Mouse (Mus musculus) lung, embryonic 15.5 days (tissue): ENCODE measurements around the gene BC048562. TPM values are rescaled to one million over a fixed set of nuclear protein-coding genes. Genes with fewer than 3 reads are reported as not detected.

Source experiments
- ATAC-seq: fragments of 200-750 bp; cut with Nextera tagmentation; 2 replicates; pipeline ENCODE4 v1.8.0; 2017; ENCODE audit warnings: moderate number of reproducible peaks, borderline replicate concordance; ENCODE audit not compliant: low FRiP score, low TSS enrichment; ENCODE audit errors: extremely low read depth
- H3K27ac ChIP-seq: fragments of 300-500 bp; sonication (generic); 2 replicates; pipeline ENCODE4 v1.5.1; 2015; ENCODE audit warnings: moderate library complexity, mild to moderate bottlenecking, inconsistent platforms
- H3K27me3 ChIP-seq: fragments of 300-500 bp; sonication (generic); 2 replicates; pipeline ENCODE4 v1.6.1; 2015; ENCODE audit warnings: inconsistent platforms
- H3K36me3 ChIP-seq: fragments of 300-500 bp; sonication (generic); 2 replicates; pipeline ENCODE4 v1.6.1; 2015; ENCODE audit warnings: inconsistent platforms
- H3K4me1 ChIP-seq: fragments of 300-500 bp; sonication (generic); 2 replicates; pipeline ENCODE4 v1.6.1; 2015; ENCODE audit warnings: inconsistent platforms
- H3K4me2 ChIP-seq: fragments of 300-500 bp; sonication (generic); 2 replicates; pipeline ENCODE4 v1.6.1; 2015; ENCODE audit warnings: inconsistent platforms, mild to moderate bottlenecking, moderate library complexity
- H3K4me3 ChIP-seq: fragments of 300-500 bp; sonication (generic); 2 replicates; pipeline ENCODE4 v1.5.1; 2015; ENCODE audit warnings: mild to moderate bottlenecking, inconsistent platforms
- H3K9ac ChIP-seq: fragments of 300-500 bp; sonication (generic); 2 replicates; pipeline ENCODE4 v1.6.1; 2015; ENCODE audit warnings: inconsistent platforms
- H3K9me3 ChIP-seq: fragments of 300-500 bp; sonication (generic); 2 replicates; pipeline ENCODE4 v1.6.1; 2016; ENCODE audit warnings: inconsistent platforms
- WGBS: fragments of 180-500 bp; shearing (Covaris S2); methylation state at CpG from one replicate; pipeline ENCODE4 v1.1.7; 2015; 5-methylcytosine and 5-hydroxymethylcytosine counted together
- polyA plus RNA-seq: library from polyadenylated mRNA; unstranded; fragments of >200 nt; fragmentation: Nextera tagmentation; extraction: Ambion mirVana; gene quantifications from 2 replicates; pipeline ENCODE4 v1.2.1, GENCODE M21; 2015

BC048562 gene
- polyA plus RNA-seq, 1 experiment from 2014 or later: not detected

GRCm38 (mm10) chr9:108483051-108483790 lies 46.9 kb downstream of the BC048562 start:
- Histone ChIP-seq H3K4me1 (peaks cover 18% of the 10 kb centered on the region), H3K27me3 (no peaks in the 10 kb centered on the region), H3K36me3 (peaks cover 69% of the 10 kb centered on the region), H3K9me3 (no peaks in the 10 kb centered on the region), H3K27ac (no peak overlapping the region), H3K4me3 (no peak overlapping the region), H3K4me2 (no peak overlapping the region), H3K9ac (no peak overlapping the region)
- 93% methylated on average over 18 of the region's 18 CpGs for WGBS
- ATAC-seq: no peak

- Histone ChIP-seq H3K4me3 (no peak overlapping the region), H3K27ac (no peak overlapping the region), H3K4me1 (peaks cover 16% of the 10 kb centered on the region), H3K9me3 (no peaks in the 10 kb centered on the region), H3K36me3 (peaks cover 77% of the 10 kb centered on the region), H3K27me3 (no peaks in the 10 kb centered on the region), H3K4me2 (no peak overlapping the region), H3K9ac (no peak overlapping the region)
- ATAC-seq: no peak
- WGBS: 90% methylated on average over 15 of the region's 15 CpGs
These were observed 47.7 kb downstream of the BC048562 start for GRCm38 (mm10) chr9:108484021-108484420.

GRCm38 (mm10) chr9:108485301-108485875 lies 49.1 kb downstream of the BC048562 start:
- 91% methylated on average over 19 of the region's 19 CpGs for WGBS
- Histone ChIP-seq H3K4me2 (no peak overlapping the region), H3K4me1 (peaks cover 14% of the 10 kb centered on the region), H3K36me3 (peaks cover 85% of the 10 kb centered on the region), H3K9ac (no peak overlapping the region), H3K9me3 (no peaks in the 10 kb centered on the region), H3K4me3 (no peak overlapping the region), H3K27ac (no peak overlapping the region), H3K27me3 (no peaks in the 10 kb centered on the region)
- ATAC-seq: no peak

GRCm38 (mm10) chr9:108486973-108487530 lies 50.8 kb downstream of the BC048562 start:
- Histone ChIP-seq H3K27ac (no peak overlapping the region), H3K4me3 (no peak overlapping the region), H3K9ac (no peak overlapping the region), H3K4me1 (peaks cover 17% of the 10 kb centered on the region), H3K4me2 (no peak overlapping the region), H3K36me3 (peaks cover 77% of the 10 kb centered on the region), H3K27me3 (no peaks in the 10 kb centered on the region), H3K9me3 (no peaks in the 10 kb centered on the region)
- no peak for ATAC-seq
- WGBS: 90% methylated on average over 8 of the region's 8 CpGs

- 89% methylated on average over 17 of the region's 17 CpGs for WGBS
- Histone ChIP-seq H3K4me3 (no peak overlapping the region), H3K36me3 (peaks cover 75% of the 10 kb centered on the region), H3K27ac (no peak overlapping the region), H3K9me3 (no peaks in the 10 kb centered on the region), H3K9ac (no peak overlapping the region), H3K27me3 (no peaks in the 10 kb centered on the region), H3K4me1 (peaks cover 22% of the 10 kb centered on the region), H3K4me2 (no peak overlapping the region)
- no peak for ATAC-seq
These were observed 52.1 kb downstream of the BC048562 start for GRCm38 (mm10) chr9:108488403-108488802.

- ATAC-seq: no peak
- Histone ChIP-seq H3K4me3 (no peak overlapping the region), H3K27ac (0 out of 2 replicates have a peak overlapping the region, but pooled peaks have one; percentile 98), H3K36me3 (peaks cover 74% of the 10 kb centered on the region), H3K9ac (0 out of 2 replicates have a peak overlapping the region, but pooled peaks have one; percentile 5), H3K27me3 (no peaks in the 10 kb centered on the region), H3K4me1 (peaks cover 22% of the 10 kb centered on the region), H3K9me3 (no peaks in the 10 kb centered on the region), H3K4me2 (no peak overlapping the region)
- 96% methylated on average over 20 of the region's 20 CpGs for WGBS
These were observed 52.9 kb downstream of the BC048562 start for GRCm38 (mm10) chr9:108489215-108489614.

GRCm38 (mm10) chr9:108489702-108490558 lies 53.6 kb downstream of the BC048562 start:
- Histone ChIP-seq H3K9ac (peak overlapping the region; percentile 99), H3K36me3 (peaks cover 75% of the 10 kb centered on the region), H3K27me3 (no peaks in the 10 kb centered on the region), H3K4me3 (peak overlapping the region; percentile 99), H3K4me1 (peaks cover 22% of the 10 kb centered on the region), H3K4me2 (peak overlapping the region; percentile 80), H3K27ac (peak overlapping the region; percentile 98), H3K9me3 (no peaks in the 10 kb centered on the region)
- ATAC-seq: peak; percentile 1
- 58% methylated on average over 26 of the region's 26 CpGs for WGBS

- Histone ChIP-seq H3K27me3 (no peaks in the 10 kb centered on the region), H3K4me2 (peak within 1 kb of the TSS; percentile 80), H3K4me3 (peak within 1 kb of the TSS; percentile 99), H3K9me3 (no peaks in the 10 kb centered on the region), H3K27ac (peak within 1 kb of the TSS; percentile 98), H3K36me3 (peaks cover 75% of the 10 kb centered on the region), H3K9ac (peak within 1 kb of the TSS; percentile 99), H3K4me1 (peaks cover 22% of the 10 kb centered on the region)
- ATAC-seq: peak; percentile 93
- under 1% methylated on average over 67 of the region's 69 CpGs for WGBS
These were observed 54.4 kb downstream of the BC048562 start, which contains the start of gene Usp19 for GRCm38 (mm10) chr9:108490559-108491285. Gene Usp19, plus strand, starts transcription at chr9:108490602.

- no peak for ATAC-seq
- Histone ChIP-seq H3K4me3 (peak overlapping the region; percentile 99), H3K9ac (peak overlapping the region; percentile 99), H3K27me3 (no peaks in the 10 kb centered on the region), H3K9me3 (no peaks in the 10 kb centered on the region), H3K27ac (peak overlapping the region; percentile 98), H3K4me2 (peak overlapping the region; percentile 80), H3K4me1 (peaks cover 22% of the 10 kb centered on the region), H3K36me3 (peaks cover 75% of the 10 kb centered on the region)
- 6% methylated on average over 12 of the region's 12 CpGs for WGBS
These were observed 55.0 kb downstream of the BC048562 start for GRCm38 (mm10) chr9:108491286-108491580.

GRCm38 (mm10) chr9:108492043-108492750 lies 55.9 kb downstream of the BC048562 start:
- H3K27me3 ChIP-seq: no peaks in the 10 kb centered on the region
- H3K9me3 ChIP-seq: no peaks in the 10 kb centered on the region
- H3K36me3 ChIP-seq: peaks cover 75% of the 10 kb centered on the region
- H3K4me3 ChIP-seq: peak overlapping the region; percentile 99
- H3K4me1 ChIP-seq: peaks cover 22% of the 10 kb centered on the region
- no peak for ATAC-seq
- H3K4me2 ChIP-seq: peak overlapping the region; percentile 80
- peak overlapping the region; percentile 99; the same call in 1 of the 2 replicates for H3K9ac ChIP-seq
- 77% methylated on average over 16 of the region's 16 CpGs for WGBS
- no peak overlapping the region for H3K27ac ChIP-seq
